Mouse (Mus musculus): Measurements from ENCODE around the gene Fxn. TPM values are rescaled to one million over a fixed set of nuclear protein-coding genes. Genes with fewer than 3 reads are reported as not detected.

Fxn gene
- polyA plus RNA-seq, 1 experiment from 2014 or later = 45.9 TPM

GRCm38 (mm10) chr19:24225305-24225696 is 55.1 kb downstream of the Fxn start:
- WGBS (ENCODE audit: insufficient replicate concordance) = 1% methylated on average over 17 of the region's 17 CpGs
- 0 out of 2 replicates have a peak, but pooled peaks have one; percentile 32 for ATAC-seq (ENCODE audit: insufficient read depth)
- Histone ChIP-seq H3K4me1 (replicated peaks) (0 out of 2 replicates have a peak, but pooled peaks cover 3% of the 10 kb centered on the region), H3K27ac (replicated peaks) (peak overlapping the region; percentile 63; the same call in 1 of the 2 replicates), H3K27me3 (peaks cover 39% of the 10 kb centered on the region), H3K9me3 (replicated peaks) (no peaks in the 10 kb centered on the region), H3K4me3 (replicated peaks) (peak overlapping the region; percentile 55), H3K9ac (no peak overlapping the region), H3K4me2 (peak overlapping the region; percentile 56), H3K36me3 (replicated peaks) (no peaks in the 10 kb centered on the region)

- Histone ChIP-seq H3K9me3 (replicated peaks) (no peaks in the 10 kb centered on the region), H3K4me2 (peak within 1 kb of the TSS; percentile 56), H3K9ac (peak within 1 kb of the TSS; percentile 28), H3K4me3 (replicated peaks) (peak within 1 kb of the TSS; percentile 55), H3K27ac (replicated peaks) (peak within 1 kb of the TSS; percentile 63), H3K36me3 (replicated peaks) (no peaks in the 10 kb centered on the region), H3K27me3 (peaks cover 39% of the 10 kb centered on the region), H3K4me1 (replicated peaks) (0 out of 2 replicates have a peak, but pooled peaks cover 3% of the 10 kb centered on the region)
- ATAC-seq (ENCODE audit: insufficient read depth) = peak; percentile 69
- WGBS (ENCODE audit: insufficient replicate concordance) = under 1% methylated on average over 59 of the region's 59 CpGs
Measured at GRCm38 (mm10) chr19:24224500-24225304, 55.7 kb downstream of the Fxn start, which contains the start of gene Tjp2. Gene Tjp2 (minus strand): TSS chr19:24225030.

GRCm38 (mm10) chr19:24223851-24224251 is 56.6 kb downstream of the Fxn start:
- 37% methylated on average over 11 of the region's 11 CpGs for WGBS (ENCODE audit: insufficient replicate concordance)
- H3K9ac ChIP-seq = no peak overlapping the region

GRCm38 (mm10) chr19:24221455-24221854 is 59.0 kb downstream of the Fxn start:
- 0 out of 2 replicates have a peak, but pooled peaks cover 3% of the 10 kb centered on the region for H3K4me1 ChIP-seq (replicated peaks)
- H3K9ac ChIP-seq = no peak overlapping the region
- no peaks in the 10 kb centered on the region for H3K9me3 ChIP-seq (replicated peaks)
- no peak overlapping the region for H3K27ac ChIP-seq (replicated peaks)
- no peaks in the 10 kb centered on the region for H3K36me3 ChIP-seq (replicated peaks)
- peaks cover 39% of the 10 kb centered on the region for H3K27me3 ChIP-seq
- WGBS (ENCODE audit: insufficient replicate concordance) = 63% methylated on average over 4 of the region's 4 CpGs
- H3K4me3 ChIP-seq (replicated peaks) = no peak overlapping the region
- no peak for ATAC-seq (ENCODE audit: insufficient read depth)
- H3K4me2 ChIP-seq = no peak overlapping the region

More at GRCm38 (mm10) chr19:24223851-24224251, 56.6 kb downstream of the Fxn start:
- Histone ChIP-seq H3K4me1 (replicated peaks) (0 out of 2 replicates have a peak, but pooled peaks cover 3% of the 10 kb centered on the region), H3K27ac (replicated peaks) (peak overlapping the region; percentile 63; the same call in 1 of the 2 replicates), H3K9me3 (replicated peaks) (no peaks in the 10 kb centered on the region), H3K4me3 (replicated peaks) (peak overlapping the region; percentile 55), H3K36me3 (replicated peaks) (no peaks in the 10 kb centered on the region), H3K27me3 (peaks cover 39% of the 10 kb centered on the region), H3K4me2 (peak overlapping the region; percentile 56)
- ATAC-seq (ENCODE audit: insufficient read depth) = no peak

- 29% methylated on average over 14 of the region's 14 CpGs for WGBS (ENCODE audit: insufficient replicate concordance)
- no peak overlapping the region for H3K9ac ChIP-seq
- no peaks in the 10 kb centered on the region for H3K36me3 ChIP-seq (replicated peaks)
- no peak overlapping the region for H3K27ac ChIP-seq (replicated peaks)
- H3K27me3 ChIP-seq = peaks cover 38% of the 10 kb centered on the region
- 0 out of 2 replicates have a peak, but pooled peaks cover 4% of the 10 kb centered on the region for H3K4me1 ChIP-seq (replicated peaks)
- H3K4me3 ChIP-seq (replicated peaks) = no peak overlapping the region
- H3K9me3 ChIP-seq (replicated peaks) = no peaks in the 10 kb centered on the region
- no peak overlapping the region for H3K4me2 ChIP-seq
- ATAC-seq (ENCODE audit: insufficient read depth) = no peak
Measured at GRCm38 (mm10) chr19:24220795-24221445, 59.5 kb downstream of the Fxn start.

GRCm38 (mm10) chr19:24219011-24219410 is 61.4 kb downstream of the Fxn start:
- H3K27ac ChIP-seq (replicated peaks) = no peak overlapping the region
- H3K4me1 ChIP-seq (replicated peaks) = 0 out of 2 replicates have a peak, but pooled peaks cover 2% of the 10 kb centered on the region
- no peaks in the 10 kb centered on the region for H3K9me3 ChIP-seq (replicated peaks)
- H3K4me3 ChIP-seq (replicated peaks) = no peak overlapping the region
- no peak overlapping the region for H3K4me2 ChIP-seq
- no peak for ATAC-seq (ENCODE audit: insufficient read depth)
- peaks cover 19% of the 10 kb centered on the region for H3K27me3 ChIP-seq
- no peak overlapping the region for H3K9ac ChIP-seq
- H3K36me3 ChIP-seq (replicated peaks) = no peaks in the 10 kb centered on the region
- WGBS (ENCODE audit: insufficient replicate concordance) = 70% methylated on average over 9 of the region's 9 CpGs

GRCm38 (mm10) chr19:24218291-24218690 is 62.1 kb downstream of the Fxn start:
- H3K27ac ChIP-seq (replicated peaks) = no peak overlapping the region
- WGBS (ENCODE audit: insufficient replicate concordance) = 27% methylated on average over 2 of the region's 2 CpGs

GRCm38 (mm10) chr19:24217851-24218250 is 62.6 kb downstream of the Fxn start:
- Histone ChIP-seq H3K36me3 (replicated peaks) (no peaks in the 10 kb centered on the region), H3K9ac (no peak overlapping the region), H3K27me3 (peaks cover 7% of the 10 kb centered on the region; the same call in 1 of the 2 replicates), H3K4me3 (replicated peaks) (no peak overlapping the region), H3K4me1 (replicated peaks) (0 out of 2 replicates have a peak, but pooled peaks cover 2% of the 10 kb centered on the region), H3K27ac (replicated peaks) (no peak overlapping the region), H3K4me2 (no peak overlapping the region), H3K9me3 (replicated peaks) (no peaks in the 10 kb centered on the region)
- ATAC-seq (ENCODE audit: insufficient read depth) = no peak

More at GRCm38 (mm10) chr19:24218291-24218690, 62.1 kb downstream of the Fxn start:
- Histone ChIP-seq H3K4me3 (replicated peaks) (no peak overlapping the region), H3K36me3 (replicated peaks) (no peaks in the 10 kb centered on the region), H3K9ac (no peak overlapping the region), H3K9me3 (replicated peaks) (no peaks in the 10 kb centered on the region), H3K4me1 (replicated peaks) (0 out of 2 replicates have a peak, but pooled peaks cover 2% of the 10 kb centered on the region), H3K4me2 (no peak overlapping the region), H3K27me3 (peaks cover 12% of the 10 kb centered on the region)
- no peak for ATAC-seq (ENCODE audit: insufficient read depth)

- H3K4me3 ChIP-seq (replicated peaks) = no peak overlapping the region
- 79% methylated on average over 9 of the region's 9 CpGs for WGBS (ENCODE audit: insufficient replicate concordance)
- no peak overlapping the region for H3K9ac ChIP-seq
- no peaks in the 10 kb centered on the region for H3K36me3 ChIP-seq (replicated peaks)
- ATAC-seq (ENCODE audit: insufficient read depth) = no peak
- H3K27me3 ChIP-seq = no peaks in the 10 kb centered on the region; the same call in 1 of the 2 replicates
- 0 out of 2 replicates have a peak, but pooled peaks cover 2% of the 10 kb centered on the region for H3K4me1 ChIP-seq (replicated peaks)
- H3K9me3 ChIP-seq (replicated peaks) = no peaks in the 10 kb centered on the region
- H3K27ac ChIP-seq (replicated peaks) = no peak overlapping the region
- H3K4me2 ChIP-seq = no peak overlapping the region
Measured at GRCm38 (mm10) chr19:24216771-24217170, 63.6 kb downstream of the Fxn start.

GRCm38 (mm10) chr19:24214939-24215338 is 65.5 kb downstream of the Fxn start:
- H3K36me3 ChIP-seq (replicated peaks) = no peaks in the 10 kb centered on the region
- WGBS (ENCODE audit: insufficient replicate concordance) = 65% methylated on average over 7 of the region's 7 CpGs
- ATAC-seq (ENCODE audit: insufficient read depth) = no peak
- H3K27me3 ChIP-seq = no peaks in the 10 kb centered on the region
- H3K9me3 ChIP-seq (replicated peaks) = no peaks in the 10 kb centered on the region
- no peak overlapping the region for H3K9ac ChIP-seq
- H3K4me3 ChIP-seq (replicated peaks) = no peak overlapping the region
- H3K27ac ChIP-seq (replicated peaks) = no peak overlapping the region
- H3K4me1 ChIP-seq (replicated peaks) = peaks cover 7% of the 10 kb centered on the region; the same call in 1 of the 2 replicates
- no peak overlapping the region for H3K4me2 ChIP-seq

- Histone ChIP-seq H3K9ac (no peak overlapping the region), H3K27me3 (no peaks in the 10 kb centered on the region), H3K4me1 (replicated peaks) (peaks cover 7% of the 10 kb centered on the region; the same call in 1 of the 2 replicates), H3K27ac (replicated peaks) (no peak overlapping the region), H3K36me3 (replicated peaks) (no peaks in the 10 kb centered on the region), H3K4me3 (replicated peaks) (no peak overlapping the region), H3K4me2 (no peak overlapping the region), H3K9me3 (replicated peaks) (no peaks in the 10 kb centered on the region)
- no peak for ATAC-seq (ENCODE audit: insufficient read depth)
- 31% methylated on average over 7 of the region's 7 CpGs for WGBS (ENCODE audit: insufficient replicate concordance)
Measured at GRCm38 (mm10) chr19:24213299-24213698, 67.1 kb downstream of the Fxn start.
